Mouse (Mus musculus): ENCODE data around the gene Slit2. TPM values are rescaled to one million over a fixed set of nuclear protein-coding genes. Genes with fewer than 3 reads are reported as not detected.

Gene Slit2
- polyA plus RNA-seq, 1 experiment from 2014 or later = 24.0 TPM

GRCm38 (mm10) chr5:47990926-47991325, 8.0 kb downstream of the Slit2 start:
- Histone ChIP-seq H3K27me3 (replicated peaks) (peaks cover 5% of the 10 kb centered on the region), H3K4me2 (replicated peaks) (no peak overlapping the region), H3K9me3 (no peaks in the 10 kb centered on the region), H3K4me1 (replicated peaks) (peaks cover 2% of the 10 kb centered on the region; the same call in 1 of the 2 replicates), H3K4me3 (replicated peaks) (no peak overlapping the region), H3K9ac (no peak overlapping the region), H3K27ac (no peak overlapping the region), H3K36me3 (no peaks in the 10 kb centered on the region)
- WGBS = 50% methylated on average over 4 of the region's 4 CpGs
- ATAC-seq = no peak

GRCm38 (mm10) chr5:48003708-48004415, 20.9 kb downstream of the Slit2 start:
- peak overlapping the region; percentile 7; the same call in 1 of the 2 replicates for H3K4me2 ChIP-seq (replicated peaks)
- H3K27ac ChIP-seq = no peak overlapping the region
- no peaks in the 10 kb centered on the region for H3K4me1 ChIP-seq (replicated peaks)
- WGBS = 25% methylated on average over 12 of the region's 12 CpGs
- H3K9me3 ChIP-seq = no peaks in the 10 kb centered on the region
- H3K27me3 ChIP-seq (replicated peaks) = no peaks in the 10 kb centered on the region
- no peaks in the 10 kb centered on the region for H3K36me3 ChIP-seq
- H3K9ac ChIP-seq = no peak overlapping the region
- no peak overlapping the region for H3K4me3 ChIP-seq (replicated peaks)
- ATAC-seq = no peak

- H3K27ac ChIP-seq = no peak overlapping the region
- no peak overlapping the region for H3K4me3 ChIP-seq (replicated peaks)
- no peaks in the 10 kb centered on the region for H3K4me1 ChIP-seq (replicated peaks)
- no peak for ATAC-seq
- 62% methylated on average over 9 of the region's 9 CpGs for WGBS
- no peak overlapping the region for H3K4me2 ChIP-seq (replicated peaks)
- H3K9ac ChIP-seq = no peak overlapping the region
- H3K9me3 ChIP-seq = no peaks in the 10 kb centered on the region
- no peaks in the 10 kb centered on the region for H3K27me3 ChIP-seq (replicated peaks)
- H3K36me3 ChIP-seq = no peaks in the 10 kb centered on the region
Measured at GRCm38 (mm10) chr5:48005533-48005932, 22.6 kb downstream of the Slit2 start.

GRCm38 (mm10) chr5:48006059-48006458, 23.1 kb downstream of the Slit2 start:
- Histone ChIP-seq H3K27ac (no peak overlapping the region), H3K4me3 (replicated peaks) (no peak overlapping the region), H3K27me3 (replicated peaks) (no peaks in the 10 kb centered on the region), H3K9me3 (no peaks in the 10 kb centered on the region), H3K36me3 (no peaks in the 10 kb centered on the region), H3K9ac (no peak overlapping the region), H3K4me2 (replicated peaks) (no peak overlapping the region), H3K4me1 (replicated peaks) (no peaks in the 10 kb centered on the region)
- ATAC-seq = no peak

GRCm38 (mm10) chr5:48023441-48023840, 40.5 kb downstream of the Slit2 start:
- no peaks in the 10 kb centered on the region for H3K9me3 ChIP-seq
- H3K9ac ChIP-seq = no peak overlapping the region
- H3K27ac ChIP-seq = no peak overlapping the region
- no peak overlapping the region for H3K4me3 ChIP-seq (replicated peaks)
- no peaks in the 10 kb centered on the region for H3K36me3 ChIP-seq
- no peak for ATAC-seq
- 59% methylated on average over 4 of the region's 4 CpGs for WGBS
- no peaks in the 10 kb centered on the region for H3K27me3 ChIP-seq (replicated peaks)
- no peaks in the 10 kb centered on the region for H3K4me1 ChIP-seq (replicated peaks)
- H3K4me2 ChIP-seq (replicated peaks) = no peak overlapping the region

GRCm38 (mm10) chr5:48034875-48035274, 51.9 kb downstream of the Slit2 start:
- no peak for ATAC-seq
- no peaks in the 10 kb centered on the region for H3K36me3 ChIP-seq
- WGBS = 61% methylated on average over 1 of the region's 1 CpGs
- H3K27ac ChIP-seq = no peak overlapping the region
- no peaks in the 10 kb centered on the region for H3K4me1 ChIP-seq (replicated peaks)
- H3K4me3 ChIP-seq (replicated peaks) = no peak overlapping the region
- H3K4me2 ChIP-seq (replicated peaks) = no peak overlapping the region
- H3K9ac ChIP-seq = no peak overlapping the region
- H3K27me3 ChIP-seq (replicated peaks) = no peaks in the 10 kb centered on the region
- H3K9me3 ChIP-seq = no peaks in the 10 kb centered on the region

- Histone ChIP-seq H3K27me3 (replicated peaks) (no peaks in the 10 kb centered on the region), H3K4me1 (replicated peaks) (no peaks in the 10 kb centered on the region), H3K4me2 (replicated peaks) (no peak overlapping the region), H3K36me3 (no peaks in the 10 kb centered on the region), H3K9me3 (no peaks in the 10 kb centered on the region), H3K4me3 (replicated peaks) (no peak overlapping the region), H3K9ac (no peak overlapping the region), H3K27ac (no peak overlapping the region)
- no peak for ATAC-seq
- WGBS = 39% methylated on average over 5 of the region's 5 CpGs
Measured at GRCm38 (mm10) chr5:48038033-48038432, 55.1 kb downstream of the Slit2 start.

- ATAC-seq = no peak
- Histone ChIP-seq H3K9me3 (no peaks in the 10 kb centered on the region), H3K27ac (no peak overlapping the region), H3K9ac (no peak overlapping the region), H3K4me2 (replicated peaks) (no peak overlapping the region), H3K4me3 (replicated peaks) (no peak overlapping the region), H3K4me1 (replicated peaks) (no peaks in the 10 kb centered on the region), H3K27me3 (replicated peaks) (no peaks in the 10 kb centered on the region), H3K36me3 (no peaks in the 10 kb centered on the region)
- WGBS = 59% methylated on average over 8 of the region's 8 CpGs
Measured at GRCm38 (mm10) chr5:48048986-48049751, 66.2 kb downstream of the Slit2 start.

GRCm38 (mm10) chr5:48050637-48051314, 67.8 kb downstream of the Slit2 start:
- Histone ChIP-seq H3K27me3 (replicated peaks) (no peaks in the 10 kb centered on the region), H3K36me3 (no peaks in the 10 kb centered on the region), H3K9ac (no peak overlapping the region), H3K4me3 (replicated peaks) (no peak overlapping the region), H3K4me1 (replicated peaks) (no peaks in the 10 kb centered on the region), H3K27ac (no peak overlapping the region), H3K4me2 (replicated peaks) (no peak overlapping the region), H3K9me3 (no peaks in the 10 kb centered on the region)
- ATAC-seq = no peak
- WGBS = 84% methylated on average over 5 of the region's 5 CpGs

- 78% methylated on average over 10 of the region's 10 CpGs for WGBS
- Histone ChIP-seq H3K36me3 (no peaks in the 10 kb centered on the region), H3K9me3 (no peaks in the 10 kb centered on the region), H3K27me3 (replicated peaks) (no peaks in the 10 kb centered on the region), H3K27ac (no peak overlapping the region), H3K4me1 (replicated peaks) (no peaks in the 10 kb centered on the region), H3K4me3 (replicated peaks) (no peak overlapping the region), H3K9ac (no peak overlapping the region), H3K4me2 (replicated peaks) (no peak overlapping the region)
- ATAC-seq = no peak
Measured at GRCm38 (mm10) chr5:48058612-48059011, 75.7 kb downstream of the Slit2 start.

GRCm38 (mm10) chr5:48060715-48061114, 77.8 kb downstream of the Slit2 start:
- H3K4me3 ChIP-seq (replicated peaks) = no peak overlapping the region
- H3K9ac ChIP-seq = no peak overlapping the region
- WGBS = 64% methylated on average over 2 of the region's 2 CpGs
- ATAC-seq = no peak
- no peak overlapping the region for H3K4me2 ChIP-seq (replicated peaks)
- no peaks in the 10 kb centered on the region for H3K9me3 ChIP-seq
- H3K4me1 ChIP-seq (replicated peaks) = no peaks in the 10 kb centered on the region
- no peaks in the 10 kb centered on the region for H3K27me3 ChIP-seq (replicated peaks)
- no peak overlapping the region for H3K27ac ChIP-seq
- H3K36me3 ChIP-seq = no peaks in the 10 kb centered on the region

- no peak for ATAC-seq
- Histone ChIP-seq H3K27me3 (replicated peaks) (no peaks in the 10 kb centered on the region), H3K36me3 (no peaks in the 10 kb centered on the region), H3K9ac (no peak overlapping the region), H3K4me2 (replicated peaks) (no peak overlapping the region), H3K9me3 (no peaks in the 10 kb centered on the region), H3K4me3 (replicated peaks) (no peak overlapping the region), H3K4me1 (replicated peaks) (no peaks in the 10 kb centered on the region), H3K27ac (no peak overlapping the region)
- 52% methylated on average over 1 of the region's 1 CpGs for WGBS
Measured at GRCm38 (mm10) chr5:48078730-48079129, 95.8 kb downstream of the Slit2 start.

Data from intestine, embryonic 15.5 days (tissue).